In genomic region chr6:88627317-88627811, GRCm38 (mm10) we compare ENCODE assay signal across 8 mouse cellular contexts. TPM values are rescaled to one million over a fixed set of nuclear protein-coding genes. Genes with fewer than 3 reads are reported as not detected.
DNase-seq lines count a peak whose midpoint lies in the region; ATAC-seq and TF ChIP-seq lines count a peak whose summit lies in the region.

No protein-coding gene starts in this region.

- H3K9me3 ChIP-seq in heart, embryonic 11.5 days (replicated peaks; ENCODE audit: control insufficient read depth, low read length): no peaks in the 10 kb centered on the region
- H3K9me3 ChIP-seq in kidney, embryonic 14.5 days (ENCODE audit: control insufficient read depth, low read length): no peaks in the 10 kb centered on the region
- H3K9me3 ChIP-seq in liver, embryonic 12.5 days (replicated peaks): no peaks in the 10 kb centered on the region
- no peaks in the 10 kb centered on the region for H3K9me3 ChIP-seq in neural tube, embryonic 12.5 days

- peak overlapping the region; percentile 55 for H3K4me3 ChIP-seq in heart, embryonic 11.5 days (ENCODE audit: low read depth, low read length)
- H3K4me3 ChIP-seq in kidney, embryonic 14.5 days (ENCODE audit: low read length): peak overlapping the region; percentile 46
- peak overlapping the region; percentile 62 for H3K4me3 ChIP-seq in liver, embryonic 12.5 days
- H3K4me3 ChIP-seq in neural tube, embryonic 12.5 days: peak overlapping the region; percentile 51
- H3K4me3 ChIP-seq in testis, adult 2 months (ENCODE audit: control insufficient read depth, low read depth, low read length): peak overlapping the region; percentile 82

- WGBS in heart, embryonic 11.5 days (ENCODE audit: insufficient replicate concordance): under 1% methylated on average over 51 of the region's 51 CpGs
- WGBS in kidney, embryonic 14.5 days: under 1% methylated on average over 51 of the region's 51 CpGs
- 1% methylated on average over 51 of the region's 51 CpGs for WGBS in liver, embryonic 12.5 days (ENCODE audit: insufficient replicate concordance)
- WGBS in neural tube, embryonic 12.5 days: under 1% methylated on average over 51 of the region's 51 CpGs

- TF ChIP-seq POLR2A in testis, adult 2 months (IDR thresholded peaks at IDR 0.05; ENCODE audit: control insufficient read depth, low read depth, low read length): peak; percentile 79

- H3K9ac ChIP-seq in heart, embryonic 11.5 days (ENCODE audit: low read depth, low read length): peak overlapping the region; percentile 78
- H3K9ac ChIP-seq in kidney, embryonic 14.5 days (ENCODE audit: low read depth, low read length): peak overlapping the region; percentile 65
- peak overlapping the region; percentile 77 for H3K9ac ChIP-seq in liver, embryonic 12.5 days
- H3K9ac ChIP-seq in neural tube, embryonic 12.5 days: peak overlapping the region; percentile 69

- peak overlapping the region; percentile 75 for H3K27ac ChIP-seq in heart, embryonic 11.5 days (ENCODE audit: low read depth, low read length)
- peak overlapping the region; percentile 51; the same call in 1 of the 2 replicates for H3K27ac ChIP-seq in kidney, embryonic 14.5 days (ENCODE audit: low read depth, low read length)
- H3K27ac ChIP-seq in liver, embryonic 12.5 days: peak overlapping the region; percentile 74
- no peak overlapping the region for H3K27ac ChIP-seq in neural tube, embryonic 12.5 days
- peak overlapping the region; percentile 26 for H3K27ac ChIP-seq in testis, adult 2 months (ENCODE audit: control insufficient read depth, insufficient read depth, low read depth, low read length)

- TF ChIP-seq CTCF in testis, adult 2 months (IDR thresholded peaks at IDR 0.05; ENCODE audit: control insufficient read depth, insufficient read depth, insufficient replicate concordance, low read depth, low read length): no peak

- peak; percentile 92 for ATAC-seq in erythroblast, adult 5-6 weeks (replicated peaks; ENCODE audit: low FRiP score, poor library complexity, severe bottlenecking)
- peak; percentile 85 for ATAC-seq in heart, embryonic 11.5 days (replicated peaks; ENCODE audit: insufficient number of reproducible peaks, low FRiP score, low TSS enrichment)
- ATAC-seq in kidney, embryonic 14.5 days (ENCODE audit: low FRiP score, low TSS enrichment): peak; percentile 95
- peak; percentile 90 for ATAC-seq in liver, embryonic 12.5 days
- peak; percentile 97 for ATAC-seq in neural tube, embryonic 12.5 days (ENCODE audit: low FRiP score, low read depth)

- H3K4me2 ChIP-seq in heart, embryonic 11.5 days: peak overlapping the region; percentile 92
- peak overlapping the region; percentile 98 for H3K4me2 ChIP-seq in kidney, embryonic 14.5 days (replicated peaks; ENCODE audit: low read depth, low read length)
- H3K4me2 ChIP-seq in liver, embryonic 12.5 days: peak overlapping the region; percentile 92
- peak overlapping the region; percentile 96 for H3K4me2 ChIP-seq in neural tube, embryonic 12.5 days (replicated peaks)

- H3K4me1 ChIP-seq in heart, embryonic 11.5 days (ENCODE audit: control insufficient read depth, insufficient read depth, low read length): no peaks in the 10 kb centered on the region; the same call in 1 of the 2 replicates
- H3K4me1 ChIP-seq in kidney, embryonic 14.5 days (ENCODE audit: control insufficient read depth, insufficient read depth, low read length): peaks cover 8% of the 10 kb centered on the region; the same call in 1 of the 2 replicates
- peaks cover 63% of the 10 kb centered on the region for H3K4me1 ChIP-seq in liver, embryonic 12.5 days
- H3K4me1 ChIP-seq in neural tube, embryonic 12.5 days: peaks cover 9% of the 10 kb centered on the region
- no peaks in the 10 kb centered on the region; the same call in 1 of the 2 replicates for H3K4me1 ChIP-seq in testis, adult 2 months (ENCODE audit: control insufficient read depth, insufficient read depth, low read length)

- no peaks in the 10 kb centered on the region for H3K36me3 ChIP-seq in heart, embryonic 11.5 days (ENCODE audit: control insufficient read depth, insufficient read depth, low read length)
- no peaks in the 10 kb centered on the region for H3K36me3 ChIP-seq in kidney, embryonic 14.5 days (ENCODE audit: control insufficient read depth, insufficient read depth, low read length)
- no peaks in the 10 kb centered on the region for H3K36me3 ChIP-seq in liver, embryonic 12.5 days
- H3K36me3 ChIP-seq in neural tube, embryonic 12.5 days: no peaks in the 10 kb centered on the region
- H3K36me3 ChIP-seq in testis, adult 2 months (ENCODE audit: control insufficient read depth, insufficient read depth, low read length): no peaks in the 10 kb centered on the region

- peak; percentile 34 to 47 for DNase-seq in B cell, adult 2 months
- peak; percentile 78 for DNase-seq in brain, embryonic 18.5 days (ENCODE audit: low read depth, low spot score)

- H3K27me3 ChIP-seq in heart, embryonic 11.5 days (ENCODE audit: control insufficient read depth, insufficient read depth, low read length): no peaks in the 10 kb centered on the region
- H3K27me3 ChIP-seq in kidney, embryonic 14.5 days (ENCODE audit: control insufficient read depth, insufficient read depth, low read length): no peaks in the 10 kb centered on the region
- H3K27me3 ChIP-seq in liver, embryonic 12.5 days (replicated peaks): no peaks in the 10 kb centered on the region
- H3K27me3 ChIP-seq in neural tube, embryonic 12.5 days (replicated peaks): no peaks in the 10 kb centered on the region
- no peaks in the 10 kb centered on the region for H3K27me3 ChIP-seq in testis, adult 2 months (ENCODE audit: control insufficient read depth, insufficient read depth, low read length)

RNA-seq across cellular contexts. Expression of gene Kbtbd12, which starts 10.4 kb away (rescaled TPM):
- total RNA-seq in erythroblast, adult 5-6 weeks (2015; ENCODE audit: low replicate concordance): 15.5 and 26.9 TPM in 2 replicates
- 32.2 and 64.1 TPM in 2 replicates for total RNA-seq in erythroblast, adult 5-6 weeks (2017; ENCODE audit: low replicate concordance)
- 7.7 and 15.2 TPM in 2 replicates for polyA plus RNA-seq in heart, embryonic 11.5 days (2014; fragmentation: Nextera tagmentation; extraction: Ambion mirVana)
- polyA plus RNA-seq in kidney, embryonic 14.5 days (2014; fragmentation: Nextera tagmentation; extraction: Ambion mirVana): 0.24 TPM in 1 of 2 replicates, not detected in the other
- polyA plus RNA-seq in liver, embryonic 12.5 days (2016; fragmentation: Nextera tagmentation; extraction: Ambion mirVana): 0.52 and 0.85 TPM in 2 replicates
- not detected in 2 replicates for polyA plus RNA-seq in neural tube, embryonic 12.5 days (2016; fragmentation: Nextera tagmentation; extraction: Ambion mirVana)
- 0.70 and 0.83 TPM in 2 replicates for polyA plus RNA-seq in testis, adult 2 months (2012; rRNA removed)
